Mouse (Mus musculus) forebrain, embryonic 12.5 days (tissue): ENCODE measurements at regions not wholly inside any gene's neighbourhood (a gene's known extent, or its start where the extent isn't known, plus 50 kb on each side); places are given as distances from the start of the nearest gene placed in this dataset.
"Not testable (repeated sequence)": the region's sequence is repeated elsewhere in the genome, so short reads cannot be mapped to it uniquely, and the experiment has no call there.

Source experiments
- ATAC-seq: fragments of 200-750 bp; cut with Nextera tagmentation; 2 replicates; pipeline ENCODE4 v1.8.0; 2017; ENCODE audit warnings: moderate TSS enrichment; ENCODE audit not compliant: low FRiP score
- H3K27ac ChIP-seq: fragments of 300-500 bp; sonication (generic); 2 replicates; pipeline ENCODE4 v1.5.1; 2016; ENCODE audit warnings: mild to moderate bottlenecking
- H3K27me3 ChIP-seq: fragments of 300-500 bp; sonication (generic); 2 replicates; pipeline ENCODE4 v1.6.1; 2016; ENCODE audit warnings: mild to moderate bottlenecking
- H3K36me3 ChIP-seq: fragments of 300-500 bp; sonication (generic); replicated peaks from 2 replicates; pipeline ENCODE4 v1.6.1; 2016; ENCODE audit warnings: mild to moderate bottlenecking
- H3K4me1 ChIP-seq: fragments of 300-500 bp; sonication (generic); 2 replicates; pipeline ENCODE4 v1.6.1; 2016
- H3K4me2 ChIP-seq: fragments of 300-500 bp; sonication (generic); 2 replicates; pipeline ENCODE4 v1.6.1; 2016; ENCODE audit warnings: mild to moderate bottlenecking, moderate library complexity
- H3K4me3 ChIP-seq: fragments of 300-500 bp; sonication (generic); replicated peaks from 2 replicates; pipeline ENCODE4 v1.5.1; 2016; ENCODE audit warnings: mild to moderate bottlenecking
- H3K9ac ChIP-seq: fragments of 300-500 bp; sonication (generic); 2 replicates; pipeline ENCODE4 v1.6.1; 2016; ENCODE audit warnings: mild to moderate bottlenecking
- H3K9me3 ChIP-seq: fragments of 300-500 bp; sonication (generic); 2 replicates; pipeline ENCODE4 v1.6.1; 2016
- WGBS: fragments of 180-500 bp; shearing (Covaris S2); methylation state at CpG from one replicate; pipeline ENCODE4 v1.1.7; 2016; 5-methylcytosine and 5-hydroxymethylcytosine counted together

DNA sequence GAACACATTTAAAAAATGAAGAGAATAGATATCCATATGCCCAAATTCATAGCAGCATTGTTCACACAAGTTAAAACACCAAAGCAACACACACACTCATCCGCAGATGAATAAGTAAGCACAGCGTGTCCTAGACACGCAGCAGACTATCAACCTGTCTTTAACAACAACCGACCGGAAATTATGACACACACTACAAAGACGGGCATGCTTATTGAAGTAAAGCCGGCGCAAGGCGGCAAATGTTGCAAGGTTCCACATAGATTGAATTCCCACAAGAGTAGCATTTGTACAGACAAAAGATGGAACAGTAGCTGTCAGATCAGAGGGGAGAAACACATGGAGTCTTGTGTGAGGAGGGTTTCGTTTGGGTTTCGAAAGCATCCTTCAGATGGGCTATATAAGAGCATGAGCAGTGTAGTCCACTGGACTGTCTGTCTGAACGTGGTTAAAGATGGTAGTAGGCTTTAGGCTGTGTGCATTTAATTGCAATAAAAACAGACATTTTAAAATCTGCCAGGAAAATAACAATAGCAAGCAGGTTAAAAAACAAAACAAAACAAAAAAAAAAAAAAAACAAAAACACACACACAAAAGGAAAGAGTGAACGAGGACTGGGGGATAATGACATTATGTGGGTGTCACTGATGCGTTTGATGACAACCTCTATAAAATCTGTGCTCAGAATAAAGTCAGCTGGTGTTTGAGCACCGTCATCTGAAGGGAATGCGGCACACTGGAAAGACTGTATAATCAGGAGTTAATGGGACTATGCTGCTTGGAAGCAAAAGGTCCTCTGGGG, 78.1 kb upstream of the Fam78b start:
- peaks cover 6% of the 10 kb centered on the region for H3K4me1 ChIP-seq
- H3K9ac ChIP-seq = no peak overlapping the region
- H3K27ac ChIP-seq = no peak overlapping the region
- H3K27me3 ChIP-seq = no peaks in the 10 kb centered on the region
- H3K4me3 ChIP-seq = no peak overlapping the region
- H3K9me3 ChIP-seq = no peaks in the 10 kb centered on the region
- WGBS = 85% methylated on average over 16 of the region's 16 CpGs
- H3K4me2 ChIP-seq = no peak overlapping the region
- ATAC-seq = no peak
- no peaks in the 10 kb centered on the region for H3K36me3 ChIP-seq

- 73% methylated on average over 3 of the region's 3 CpGs for WGBS
- Histone ChIP-seq H3K27ac (no peak overlapping the region), H3K4me3 (no peak overlapping the region), H3K36me3 (no peaks in the 10 kb centered on the region), H3K4me1 (peaks cover 6% of the 10 kb centered on the region), H3K9ac (no peak overlapping the region), H3K9me3 (no peaks in the 10 kb centered on the region), H3K4me2 (no peak overlapping the region), H3K27me3 (no peaks in the 10 kb centered on the region)
- no peak for ATAC-seq
Observed at GRCm38 (mm10) chr1:166923713-166923975, 77.6 kb upstream of the Fam78b start.

- ATAC-seq = no peak
- no peak overlapping the region for H3K9ac ChIP-seq
- peaks cover 6% of the 10 kb centered on the region for H3K4me1 ChIP-seq
- H3K27ac ChIP-seq = no peak overlapping the region
- H3K9me3 ChIP-seq = no peaks in the 10 kb centered on the region
- WGBS = 86% methylated on average over 2 of the region's 2 CpGs
- H3K27me3 ChIP-seq = no peaks in the 10 kb centered on the region
- no peak overlapping the region for H3K4me3 ChIP-seq
- no peaks in the 10 kb centered on the region for H3K36me3 ChIP-seq
- H3K4me2 ChIP-seq = no peak overlapping the region
Observed at GRCm38 (mm10) chr1:166924126-166924525, 77.1 kb upstream of the Fam78b start.

- Histone ChIP-seq H3K27me3 (no peaks in the 10 kb centered on the region), H3K4me2 (no peak overlapping the region), H3K9ac (no peak overlapping the region), H3K9me3 (no peaks in the 10 kb centered on the region), H3K4me1 (peaks cover 6% of the 10 kb centered on the region), H3K27ac (no peak overlapping the region), H3K36me3 (no peaks in the 10 kb centered on the region), H3K4me3 (no peak overlapping the region)
- no peak for ATAC-seq
- 18% methylated on average over 4 of the region's 4 CpGs for WGBS
Observed at GRCm38 (mm10) chr1:166926078-166926477, 75.1 kb upstream of the Fam78b start.

- not testable (repeated sequence) for H3K27ac ChIP-seq, H3K27me3 ChIP-seq, H3K9me3 ChIP-seq, H3K9ac ChIP-seq, H3K36me3 ChIP-seq, ATAC-seq, H3K4me1 ChIP-seq
- Histone ChIP-seq H3K4me2 (peak overlapping the region; percentile 31), H3K4me3 (peak overlapping the region; percentile 28)
- 64% methylated on average over 9 of the region's 9 CpGs for WGBS
Observed at GRCm38 (mm10) chr1:166939744-166940143, 61.5 kb upstream of the Fam78b start.

- not testable (repeated sequence) for H3K4me1 ChIP-seq, H3K9me3 ChIP-seq, H3K27ac ChIP-seq, H3K9ac ChIP-seq, H3K27me3 ChIP-seq, H3K36me3 ChIP-seq
- Histone ChIP-seq H3K4me2 (peak overlapping the region; percentile 31), H3K4me3 (peak overlapping the region; percentile 28)
- peak; percentile 39; the same call in 1 of the 2 replicates for ATAC-seq
- WGBS = 57% methylated on average over 31 of the region's 31 CpGs
Observed at GRCm38 (mm10) chr1:166940146-166941076, 60.8 kb upstream of the Fam78b start.

GRCm38 (mm10) chr1:166942201-166942600, 59.0 kb upstream of the Fam78b start:
- no peak overlapping the region for H3K9ac ChIP-seq
- ATAC-seq = no peak
- 79% methylated on average over 1 of the region's 1 CpGs for WGBS
- no peaks in the 10 kb centered on the region for H3K36me3 ChIP-seq
- no peak overlapping the region for H3K4me2 ChIP-seq
- H3K27me3 ChIP-seq = no peaks in the 10 kb centered on the region
- H3K27ac ChIP-seq = no peak overlapping the region
- no peak overlapping the region for H3K4me3 ChIP-seq
- no peaks in the 10 kb centered on the region for H3K9me3 ChIP-seq
- no peaks in the 10 kb centered on the region for H3K4me1 ChIP-seq

GRCm38 (mm10) chr1:166944540-166944939, 56.7 kb upstream of the Fam78b start:
- no peak overlapping the region for H3K4me2 ChIP-seq
- H3K27me3 ChIP-seq = no peaks in the 10 kb centered on the region
- H3K27ac ChIP-seq = no peak overlapping the region
- no peak overlapping the region for H3K9ac ChIP-seq
- no peak for ATAC-seq
- no peaks in the 10 kb centered on the region for H3K9me3 ChIP-seq
- H3K4me3 ChIP-seq = no peak overlapping the region
- no peaks in the 10 kb centered on the region for H3K36me3 ChIP-seq
- WGBS = 81% methylated on average over 7 of the region's 7 CpGs
- H3K4me1 ChIP-seq = no peaks in the 10 kb centered on the region

DNA sequence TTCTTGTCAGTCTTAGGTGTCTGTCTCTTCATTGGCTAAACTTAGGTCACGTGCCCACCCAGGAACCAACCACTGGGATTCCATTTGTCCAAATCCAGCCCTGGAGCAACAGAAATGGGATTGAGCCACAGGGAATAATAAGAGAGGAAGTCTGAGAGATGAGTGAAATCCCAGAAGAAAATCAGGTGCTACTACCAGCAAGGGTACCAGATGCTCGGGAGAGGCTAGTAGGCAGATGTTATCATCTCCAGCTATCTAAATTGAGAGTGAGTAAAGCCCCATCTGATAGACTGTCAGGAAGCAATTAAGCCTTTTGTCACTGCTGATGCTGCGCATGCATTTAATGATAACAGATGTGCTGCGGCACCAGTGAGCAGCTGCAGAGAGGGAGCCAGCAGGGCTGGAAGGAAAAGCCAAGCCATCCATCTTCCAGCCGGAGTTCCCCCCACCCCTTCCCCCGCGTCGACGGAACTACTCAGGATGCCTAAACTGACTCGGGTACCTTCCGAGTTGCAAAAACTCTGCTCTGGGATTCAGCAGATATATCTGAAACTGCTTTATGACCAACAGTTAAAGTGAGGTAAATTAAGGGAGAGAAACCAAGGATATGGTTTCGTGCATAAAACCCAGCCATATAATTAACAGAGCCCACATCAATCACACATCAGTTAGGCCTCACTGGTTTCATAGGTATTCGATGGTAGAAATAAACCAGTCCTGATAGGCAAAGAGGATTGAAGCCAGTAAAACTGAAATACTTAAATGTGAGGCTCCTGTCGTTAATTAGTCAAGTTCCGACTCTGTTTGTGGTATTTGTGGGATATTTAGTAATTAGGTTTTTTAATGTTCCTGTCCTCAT, 53.1 kb upstream of the Fam78b start:
- peak; percentile 67 for ATAC-seq
- H3K9me3 ChIP-seq = no peaks in the 10 kb centered on the region
- H3K27me3 ChIP-seq = no peaks in the 10 kb centered on the region
- H3K4me1 ChIP-seq = no peaks in the 10 kb centered on the region
- WGBS = 67% methylated on average over 15 of the region's 15 CpGs
- no peak overlapping the region for H3K4me2 ChIP-seq
- no peak overlapping the region for H3K9ac ChIP-seq
- no peaks in the 10 kb centered on the region for H3K36me3 ChIP-seq
- H3K27ac ChIP-seq = 0 out of 2 replicates have a peak overlapping the region, but pooled peaks have one; percentile 26
- H3K4me3 ChIP-seq = no peak overlapping the region
